16 mouse cellular contexts compared by ENCODE assay signal in the genomic region with DNA sequence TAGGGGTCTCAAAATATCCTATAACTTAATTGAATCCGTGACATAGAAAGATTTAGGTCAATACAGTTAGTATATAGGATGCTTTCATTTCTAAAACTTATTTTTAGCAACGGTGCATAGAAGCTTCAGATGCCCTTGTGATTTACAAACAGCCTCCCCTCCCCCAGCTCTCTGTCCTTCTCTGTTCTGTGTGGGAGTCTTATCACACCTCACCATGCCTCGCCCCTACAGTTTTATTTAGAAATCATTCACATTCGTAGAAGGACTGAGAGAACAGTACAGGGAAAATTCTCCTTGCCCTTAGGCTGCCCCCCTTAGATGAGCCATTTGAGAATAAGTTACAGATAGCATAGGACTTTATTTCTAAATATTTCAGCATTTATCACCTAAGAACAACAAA. TPM values are rescaled to one million over a fixed set of nuclear protein-coding genes. Genes with fewer than 3 reads are reported as not detected.
A peak's percentile ranks its signal among the peaks of the same experiment; 100 is the strongest.
DNase-seq lines count a peak whose midpoint lies in the region; ATAC-seq and TF ChIP-seq lines count a peak whose summit lies in the region.
"Had no signal": no experiment of that assay in that cellular context is flagged by ENCODE, and none has a peak within 500 bp of the region (broad histone marks: within the 10 kb centered on the region; RNA-seq: fewer than 3 reads in every experiment).

No protein-coding gene starts in this region.

- no peak for TF ChIP-seq CTCF in MEL (IDR thresholded peaks at IDR 0.05 in 2 of 3, conservative IDR thresholded peaks at IDR 0.05 in 1 of 3; ENCODE audit: control insufficient read depth in 1 of 3, insufficient read depth in 1 of 3, low read depth in 2 of 3, low read length in 3 of 3, poor library complexity in 1 of 3, severe bottlenecking in 1 of 3)
- no peak for TF ChIP-seq CTCF in liver, embryonic 14.5 days (IDR thresholded peaks at IDR 0.05; ENCODE audit: low read depth)

- TF ChIP-seq EP300 in MEL (IDR thresholded peaks at IDR 0.05; ENCODE audit: low read depth in 1 of 2, low read length in 2 of 2), result peak; percentile 78 to 87
- TF ChIP-seq EP300 in liver, embryonic 14.5 days (IDR thresholded peaks at IDR 0.05; ENCODE audit: low read depth), result peak; percentile 77

- H3K4me2 ChIP-seq in heart, embryonic 15.5 days, result no peak overlapping the region
- H3K4me2 ChIP-seq in heart, embryonic 11.5 days, result no peak overlapping the region
- H3K4me2 ChIP-seq in liver, embryonic 14.5 days (ENCODE audit: low read depth), result peak overlapping the region; percentile 35
- H3K4me2 ChIP-seq: embryonic facial prominence, embryonic 13.5 days; hindbrain, embryonic 15.5 days; limb, embryonic 12.5 days had no signal

- 0 out of 2 replicates have a peak, but pooled peaks have one; percentile 47 for ATAC-seq in heart, embryonic 15.5 days (replicated peaks; ENCODE audit: insufficient number of reproducible peaks, insufficient read depth, low FRiP score, low read depth)
- no peak for ATAC-seq in heart, embryonic 11.5 days (replicated peaks; ENCODE audit: insufficient number of reproducible peaks, low FRiP score, low TSS enrichment)
- ATAC-seq in liver, embryonic 14.5 days (ENCODE audit: insufficient read depth), result peak; percentile 76
- ATAC-seq in inflammation-experienced regulatory T-cells, adult 6 months, result no peak

- no peaks in the 10 kb centered on the region for H3K36me3 ChIP-seq in heart, embryonic 15.5 days
- H3K36me3 ChIP-seq in heart, embryonic 11.5 days (ENCODE audit: control insufficient read depth, insufficient read depth, low read length), result no peaks in the 10 kb centered on the region
- H3K36me3 ChIP-seq in MEL (ENCODE audit: control insufficient read depth in 1 of 2, insufficient read depth in 2 of 2, low read length in 2 of 2), result peaks cover 0 to 23% of the 10 kb centered on the region in 2 experiments; a peak in 2 of 4 replicates
- no peaks in the 10 kb centered on the region for H3K36me3 ChIP-seq in liver, embryonic 14.5 days (replicated peaks; ENCODE audit: control insufficient read depth, insufficient read depth, low read depth)
- no peaks in the 10 kb centered on the region for H3K36me3 ChIP-seq in hindbrain, embryonic 10.5 days
- H3K36me3 ChIP-seq: embryonic facial prominence, embryonic 13.5 days; hindbrain, embryonic 15.5 days; limb, embryonic 12.5 days had no signal

- DNase-seq in MEL (ENCODE audit: low read depth, low spot score), result peak; percentile 75
- peak; percentile 53 for DNase-seq in c-Kit-positive CD71-negative TER-119-negative erythroid progenitor cells, embryonic 14.5 days (ENCODE audit: low read depth)
- peak; percentile 57 to 69 (median 60) for DNase-seq in liver, embryonic 14.5 days (ENCODE audit: low read depth in 3 of 3, low spot score in 3 of 3)
- no peak for DNase-seq in hindbrain, embryonic 10.5 days (ENCODE audit: low spot score)
- DNase-seq: cerebellum, adult 18-20 months; gastrocnemius, postnatal 36 days; kidney, adult 2 months; right cerebral cortex, postnatal 4 days; thymus, adult 2 months had no signal

- H3K79me2 ChIP-seq in MEL (ENCODE audit: control insufficient read depth, insufficient read depth, low read length, poor library complexity), result no peaks in the 10 kb centered on the region

- H3K27me3 ChIP-seq in heart, embryonic 15.5 days, result no peaks in the 10 kb centered on the region
- no peaks in the 10 kb centered on the region for H3K27me3 ChIP-seq in heart, embryonic 11.5 days (ENCODE audit: control insufficient read depth, insufficient read depth, low read length)
- H3K27me3 ChIP-seq in MEL (ENCODE audit: control insufficient read depth in 1 of 2, insufficient read depth in 2 of 2, low read length in 2 of 2), result no peaks in the 10 kb centered on the region
- H3K27me3 ChIP-seq in liver, embryonic 14.5 days (ENCODE audit: control insufficient read depth, insufficient read depth, low read length), result no peaks in the 10 kb centered on the region
- no peaks in the 10 kb centered on the region for H3K27me3 ChIP-seq in hindbrain, embryonic 10.5 days (ENCODE audit: insufficient read depth, poor library complexity, severe bottlenecking)
- H3K27me3 ChIP-seq: embryonic facial prominence, embryonic 13.5 days; hindbrain, embryonic 15.5 days; limb, embryonic 12.5 days; megakaryocyte, embryonic 14.5 days had no signal

- peak overlapping the region; percentile 57 for H3K27ac ChIP-seq in heart, embryonic 15.5 days
- H3K27ac ChIP-seq in heart, embryonic 11.5 days (ENCODE audit: low read depth, low read length), result no peak overlapping the region
- no peak overlapping the region for H3K27ac ChIP-seq in MEL (ENCODE audit: control insufficient read depth, low read depth, low read length)
- H3K27ac ChIP-seq in liver, embryonic 14.5 days, result no peak overlapping the region
- no peak overlapping the region for H3K27ac ChIP-seq in hindbrain, embryonic 10.5 days
- H3K27ac ChIP-seq: embryonic facial prominence, embryonic 13.5 days; hindbrain, embryonic 15.5 days; limb, embryonic 12.5 days had no signal

- H3K9me3 ChIP-seq in heart, embryonic 15.5 days (replicated peaks), result no peaks in the 10 kb centered on the region
- H3K9me3 ChIP-seq in heart, embryonic 11.5 days (replicated peaks; ENCODE audit: control insufficient read depth, low read length), result no peaks in the 10 kb centered on the region
- H3K9me3 ChIP-seq in MEL (replicated peaks; ENCODE audit: insufficient read depth, low read length), result no peaks in the 10 kb centered on the region
- no peaks in the 10 kb centered on the region for H3K9me3 ChIP-seq in liver, embryonic 14.5 days (ENCODE audit: control insufficient read depth, low read length)
- H3K9me3 ChIP-seq in hindbrain, embryonic 10.5 days, result no peaks in the 10 kb centered on the region
- H3K9me3 ChIP-seq: embryonic facial prominence, embryonic 13.5 days; hindbrain, embryonic 15.5 days; limb, embryonic 12.5 days; megakaryocyte, embryonic 14.5 days had no signal

- no peak for TF ChIP-seq POLR2A in MEL (IDR thresholded peaks at IDR 0.05; ENCODE audit: control insufficient read depth in 1 of 2, insufficient read depth in 1 of 2, low read depth in 1 of 2, low read length in 2 of 2, poor library complexity in 1 of 2)

- no peak for TF ChIP-seq RAD21 in MEL (IDR thresholded peaks at IDR 0.05; ENCODE audit: low read depth, low read length)

- WGBS in heart, embryonic 15.5 days, result 32% methylated on average over 4 of the region's 4 CpGs
- WGBS in heart, embryonic 11.5 days (ENCODE audit: insufficient replicate concordance), result 27% methylated on average over 4 of the region's 4 CpGs
- 17% methylated on average over 4 of the region's 4 CpGs for WGBS in liver, embryonic 14.5 days (ENCODE audit: insufficient replicate concordance)
- WGBS in hindbrain, embryonic 10.5 days, result 84% methylated on average over 4 of the region's 4 CpGs

- H3K4me1 ChIP-seq in heart, embryonic 15.5 days (replicated peaks), result peaks cover 24% of the 10 kb centered on the region
- H3K4me1 ChIP-seq in heart, embryonic 11.5 days (ENCODE audit: control insufficient read depth, insufficient read depth, low read length), result peaks cover 32% of the 10 kb centered on the region
- peaks cover 4 to 15% of the 10 kb centered on the region in 2 experiments; a peak in 3 of 4 replicates for H3K4me1 ChIP-seq in MEL (ENCODE audit: control insufficient read depth in 1 of 2, insufficient read depth in 2 of 2, low read length in 2 of 2)
- peaks cover 6 to 19% of the 10 kb centered on the region in 2 experiments; a peak in 3 of 4 replicates for H3K4me1 ChIP-seq in liver, embryonic 14.5 days (replicated peaks; ENCODE audit: control insufficient read depth in 2 of 2, insufficient read depth in 2 of 2, low read length in 1 of 2)
- no peaks in the 10 kb centered on the region for H3K4me1 ChIP-seq in hindbrain, embryonic 10.5 days (replicated peaks)
- H3K4me1 ChIP-seq: embryonic facial prominence, embryonic 13.5 days; hindbrain, embryonic 15.5 days; limb, embryonic 12.5 days had no signal

- H3K9ac ChIP-seq in heart, embryonic 15.5 days, result no peak overlapping the region
- H3K9ac ChIP-seq in heart, embryonic 11.5 days (ENCODE audit: low read depth, low read length), result no peak overlapping the region
- no peak overlapping the region; the same call in 1 of the 2 replicates for H3K9ac ChIP-seq in MEL (ENCODE audit: control insufficient read depth, low read depth, low read length, poor library complexity, severe bottlenecking)
- no peak overlapping the region for H3K9ac ChIP-seq in liver, embryonic 14.5 days (replicated peaks)
- H3K9ac ChIP-seq: embryonic facial prominence, embryonic 13.5 days; hindbrain, embryonic 15.5 days; limb, embryonic 12.5 days had no signal

- H3K4me3 ChIP-seq in heart, embryonic 15.5 days, result no peak overlapping the region
- no peak overlapping the region for H3K4me3 ChIP-seq in heart, embryonic 11.5 days (ENCODE audit: low read depth, low read length)
- H3K4me3 ChIP-seq in MEL (ENCODE audit: control insufficient read depth in 1 of 2, insufficient read depth in 1 of 2, low read depth in 2 of 2, low read length in 2 of 2), result no peak overlapping the region
- H3K4me3 ChIP-seq in liver, embryonic 14.5 days (ENCODE audit: insufficient read depth in 1 of 2, low read depth in 2 of 2, low read length in 2 of 2), result no peak overlapping the region
- no peak overlapping the region for H3K4me3 ChIP-seq in hindbrain, embryonic 10.5 days
- H3K4me3 ChIP-seq: embryonic facial prominence, embryonic 13.5 days; hindbrain, embryonic 15.5 days; limb, embryonic 12.5 days; megakaryocyte, embryonic 14.5 days had no signal

TF ChIP-seq in MEL, 35 proteins besides CTCF, POLR2A, EP300 and RAD21 (continues in another document):
- TF ChIP-seq TCF12 (IDR thresholded peaks at IDR 0.05; ENCODE audit: low read depth, low read length) (peak; percentile 77), MAFK (IDR thresholded peaks at IDR 0.05; ENCODE audit: borderline replicate concordance, low read depth, low read length) (0 out of 2 replicates have a peak, but pooled peaks have one; percentile 23), ZC3H11A (IDR thresholded peaks at IDR 0.05; ENCODE audit: low read depth, low read length) (no peak), E2F4 (IDR thresholded peaks at IDR 0.05; ENCODE audit: borderline replicate concordance, low read depth, low read length) (no peak), ETS1 (IDR thresholded peaks at IDR 0.05; ENCODE audit: low read depth, low read length) (peak; percentile 52), USF1 (IDR thresholded peaks at IDR 0.05; ENCODE audit: low read depth, low read length) (no peak), MYB (IDR thresholded peaks at IDR 0.05; ENCODE audit: low read depth, low read length) (no peak)

RNA-seq across cellular contexts. Expression of a gene that starts 18.1 kb away (rescaled TPM):
- 35.3 and 37.6 TPM in 2 replicates for polyA plus RNA-seq in heart, embryonic 15.5 days (2015; fragmentation: Nextera tagmentation; extraction: Ambion mirVana)
- 34.4 and 38.3 TPM in 2 replicates for polyA plus RNA-seq in heart, embryonic 11.5 days (2014; fragmentation: Nextera tagmentation; extraction: Ambion mirVana)
- total RNA-seq in MEL (2012; rRNA removed), result 9.1 and 13.7 TPM in 2 replicates
- polyA plus RNA-seq in MEL (2012; ENCODE audit: insufficient read depth in 1 of 2, insufficient read length in 2 of 2, low read depth in 1 of 2, low replicate concordance in 2 of 2, missing spikeins in 1 of 2), result 10 to 100 TPM in 1 of 2 experiments, not detected in 1; 16.8 TPM
- 5.7 and 6.4 TPM in 2 replicates for polyA plus RNA-seq in liver, embryonic 14.5 days (2012; rRNA removed)
- polyA plus RNA-seq in liver, embryonic 14.5 days (2014; fragmentation: Nextera tagmentation; extraction: Ambion mirVana), result 15.2 and 15.9 TPM in 2 replicates
- 23.2 and 26.3 TPM in 2 replicates for polyA plus RNA-seq in hindbrain, embryonic 10.5 days (2016; fragmentation: Nextera tagmentation; extraction: Ambion mirVana)
- 10 to 100 TPM; 14.5 to 21.5 (median 18.3) TPM for polyA plus RNA-seq in inflammation-experienced regulatory T-cells, adult 6 months (2017; shearing (Covaris generic))

Comparison
In these comparisons a context has a peak if more than half of its experiments do, and no peak if none do; other contexts are left out.
1. ATAC-seq: peak in heart, embryonic 15.5 days (single experiment) and liver, embryonic 14.5 days (single experiment); none in heart, embryonic 11.5 days (single experiment) and inflammation-experienced regulatory T-cells, adult 6 months (single experiment).